Mouse (Mus musculus): ENCODE measurements around the gene Pou2af1. TPM values are rescaled to one million over a fixed set of nuclear protein-coding genes. Genes with fewer than 3 reads are reported as not detected.

The Pou2af1 gene
- total RNA-seq, 2 experiments from 2014 or later = 0.14 TPM; not detected in 1

DNA sequence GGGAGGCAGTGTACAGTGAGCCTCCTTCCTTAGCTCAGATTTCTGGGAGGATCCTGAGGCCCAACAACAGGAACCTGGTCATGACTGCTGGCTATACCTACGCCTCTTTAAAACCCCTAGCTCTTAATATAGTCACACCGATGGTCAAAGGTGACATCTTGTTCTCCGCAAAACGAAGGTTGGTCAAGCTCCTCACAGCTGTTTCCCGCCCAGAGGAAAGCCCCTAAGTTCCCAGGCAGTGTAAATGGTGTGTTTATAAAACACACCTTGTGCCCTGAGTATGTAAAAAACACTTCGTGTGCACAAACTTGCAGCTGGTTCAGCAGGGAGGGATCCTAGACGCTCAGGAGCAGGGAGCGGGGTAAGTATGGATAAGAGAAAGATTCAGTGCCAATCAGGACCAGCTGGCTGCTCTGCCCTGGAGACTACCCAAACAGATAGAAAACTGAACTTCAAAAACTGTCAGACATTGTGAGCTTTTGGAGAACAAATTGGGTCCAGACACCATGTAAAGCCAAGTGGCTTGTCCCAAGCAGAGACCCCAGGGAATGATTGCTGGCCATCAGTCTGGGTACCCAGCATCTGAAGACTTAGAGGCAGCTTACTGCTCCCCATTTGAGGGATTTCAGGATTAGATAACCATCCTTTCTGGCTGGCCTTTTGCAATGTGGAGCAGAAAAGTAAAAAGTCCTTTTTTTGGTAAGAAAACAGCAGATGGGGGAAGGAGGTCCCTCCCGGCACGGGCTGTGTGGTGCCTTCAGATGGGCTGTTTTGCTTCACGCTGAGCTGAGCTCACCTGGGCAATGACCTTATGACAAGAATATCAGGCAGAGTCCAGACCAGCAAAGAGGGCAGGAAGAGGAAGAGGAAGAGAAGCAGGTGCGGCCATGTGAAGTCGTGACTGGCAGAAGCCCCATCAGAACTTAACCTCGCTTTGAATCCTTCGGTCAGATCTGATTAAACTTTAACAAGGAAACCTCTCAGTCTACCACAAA lies 30.5 kb upstream of the Pou2af1 start:
- Histone ChIP-seq H3K4me3 (no peak overlapping the region), H3K27ac (no peak overlapping the region)
- DNase-seq (ENCODE audit: extremely low spot score in 1 of 2, low spot score in 2 of 2) = no peak
- intact Hi-C loops (cut with DNase I) = loop anchor here (5.0 kb wide), 1 partner anchor 109 kb away; no protein-coding TSS in a partner anchor
- TF ChIP-seq CTCF (IDR thresholded peaks at IDR 0.05) = no peak

- peak; percentile 25 to 57 for DNase-seq (ENCODE audit: extremely low spot score in 1 of 2, low spot score in 2 of 2)
- Histone ChIP-seq H3K27ac (no peak overlapping the region), H3K4me3 (no peak overlapping the region)
- intact Hi-C loops (cut with DNase I) = no loop called here
- TF ChIP-seq CTCF (IDR thresholded peaks at IDR 0.05) = no peak
Observed at GRCm38 (mm10) chr9:51185386-51185785, 28.1 kb upstream of the Pou2af1 start.

DNA sequence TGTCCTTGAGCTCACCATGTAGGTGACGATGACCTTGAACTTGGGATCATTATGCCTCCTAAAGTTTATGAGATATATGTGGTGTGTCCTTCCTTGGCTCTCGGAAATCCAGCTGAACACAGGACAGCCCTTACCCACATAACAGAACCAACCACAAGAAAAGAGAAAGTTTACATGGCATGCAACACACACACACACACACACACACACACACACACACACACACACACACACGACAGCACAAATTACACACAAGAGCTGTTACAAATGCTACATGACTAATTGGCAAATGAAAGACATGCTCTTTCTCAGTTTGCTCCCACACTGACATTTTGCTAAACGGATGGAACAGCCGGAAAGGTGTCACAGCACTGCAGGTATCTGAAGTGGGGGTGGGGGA lies 27.6 kb upstream of the Pou2af1 start:
- intact Hi-C loops (cut with DNase I) = no loop called here
- no peak for DNase-seq (ENCODE audit: extremely low spot score in 1 of 2, low spot score in 2 of 2)
- TF ChIP-seq CTCF (IDR thresholded peaks at IDR 0.05) = no peak
- H3K4me3 ChIP-seq = no peak overlapping the region
- H3K27ac ChIP-seq = no peak overlapping the region

DNA sequence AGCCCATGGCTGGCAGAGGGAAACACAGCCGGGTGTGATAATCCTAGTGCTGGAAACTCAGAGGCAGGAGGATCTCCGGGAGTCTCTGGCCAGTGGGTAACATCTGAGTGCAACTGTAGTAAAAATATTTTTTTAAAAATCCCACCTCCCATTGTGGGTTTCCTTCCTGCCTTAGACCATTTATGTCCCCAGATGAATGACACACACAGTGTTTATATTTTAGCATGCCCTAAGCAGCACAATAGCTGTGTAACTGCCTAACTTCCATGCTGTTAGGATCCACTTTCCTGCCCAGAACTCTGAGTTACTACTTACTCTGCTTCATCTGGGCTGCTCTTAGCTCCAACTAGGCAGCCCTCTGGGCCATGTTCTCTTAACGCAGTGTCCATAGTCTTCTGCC lies 22.9 kb upstream of the Pou2af1 start:
- no peak for DNase-seq (ENCODE audit: extremely low spot score in 1 of 2, low spot score in 2 of 2)
- H3K4me3 ChIP-seq = no peak overlapping the region
- TF ChIP-seq CTCF (IDR thresholded peaks at IDR 0.05) = no peak
- no peak overlapping the region for H3K27ac ChIP-seq
- intact Hi-C loops (cut with DNase I) = no loop called here

DNA sequence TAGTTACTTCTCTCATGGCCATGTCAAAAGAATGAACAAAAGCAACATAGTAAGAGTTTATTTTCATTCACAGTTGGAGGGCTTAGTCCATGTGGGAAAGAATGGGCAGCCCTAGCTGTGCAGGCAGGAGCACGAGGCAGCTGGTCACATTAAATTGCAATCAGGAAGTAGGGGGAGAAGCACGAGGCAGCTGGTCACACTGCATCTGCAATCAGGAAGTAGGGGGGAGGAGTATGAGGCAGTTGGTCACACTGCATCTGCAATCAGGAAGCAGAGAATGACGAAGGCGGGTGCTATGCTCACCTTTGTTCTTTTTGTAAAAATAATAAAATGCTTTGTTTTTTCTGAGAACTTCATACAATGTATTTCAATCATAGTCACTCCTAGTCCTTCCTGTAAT lies 18.7 kb upstream of the Pou2af1 start:
- DNase-seq (ENCODE audit: extremely low spot score in 1 of 2, low spot score in 2 of 2) = no peak
- TF ChIP-seq CTCF (IDR thresholded peaks at IDR 0.05) = no peak
- no peak overlapping the region for H3K4me3 ChIP-seq
- no peak overlapping the region for H3K27ac ChIP-seq
- intact Hi-C loops (cut with DNase I) = no loop called here

DNA sequence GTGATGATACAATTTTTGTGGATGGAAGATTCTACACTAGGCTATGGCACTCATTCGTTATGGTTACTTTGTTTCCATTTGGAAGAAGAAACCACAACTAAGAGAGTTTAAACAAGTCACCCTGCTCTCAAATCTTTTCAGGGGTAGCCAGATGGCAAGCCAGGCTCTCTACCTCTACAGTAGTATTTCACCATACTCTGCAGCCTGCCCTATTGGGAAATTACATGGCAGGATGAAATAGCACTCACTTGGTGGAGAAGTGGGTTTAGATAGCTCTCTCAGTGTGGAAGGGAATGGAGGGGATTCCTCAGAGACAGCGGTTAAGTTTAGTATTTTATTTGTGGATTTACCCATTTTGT lies 4.6 kb upstream of the Pou2af1 start:
- Histone ChIP-seq H3K27ac (no peak overlapping the region), H3K4me3 (no peak overlapping the region)
- intact Hi-C loops (cut with DNase I) = no loop called here
- no peak for DNase-seq (ENCODE audit: extremely low spot score in 1 of 2, low spot score in 2 of 2)
- TF ChIP-seq CTCF (IDR thresholded peaks at IDR 0.05) = no peak

- intact Hi-C loops (cut with DNase I) = no loop called here
- no peak overlapping the region for H3K27ac ChIP-seq
- DNase-seq (ENCODE audit: extremely low spot score in 1 of 2, low spot score in 2 of 2) = no peak
- no peak overlapping the region for H3K4me3 ChIP-seq
- TF ChIP-seq CTCF (IDR thresholded peaks at IDR 0.05) = no peak
Observed at GRCm38 (mm10) chr9:51211191-51211590, 2.3 kb upstream of the Pou2af1 start.

DNA sequence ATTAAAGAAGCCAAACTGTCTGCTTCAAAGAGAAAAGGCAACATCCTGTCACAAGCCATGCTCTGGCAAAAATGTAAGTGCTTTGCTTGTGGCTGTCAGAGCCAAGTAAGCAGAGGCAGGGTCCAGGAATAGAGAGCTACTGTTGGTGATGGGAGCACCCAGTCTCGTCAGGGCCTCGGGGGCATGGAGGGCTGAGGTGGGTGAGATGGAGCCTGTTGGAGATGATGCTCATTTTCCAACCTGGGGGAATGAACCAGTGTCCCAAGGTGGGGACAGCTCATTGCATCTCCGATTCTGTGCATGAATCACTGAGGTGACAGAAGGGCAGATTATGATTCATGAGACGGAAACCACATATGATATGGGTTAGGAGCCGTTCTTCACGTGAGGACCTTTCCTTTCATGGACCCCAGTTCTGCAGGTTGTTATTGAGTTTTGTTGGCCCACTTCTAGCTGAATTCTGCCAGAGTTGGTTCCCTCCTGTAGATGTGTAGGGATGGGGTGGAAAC lies 275 bp downstream of the Pou2af1 start:
- H3K4me3 ChIP-seq = no peak overlapping the region
- intact Hi-C loops (cut with DNase I) = no loop called here
- no peak overlapping the region for H3K27ac ChIP-seq
- DNase-seq (ENCODE audit: extremely low spot score in 1 of 2, low spot score in 2 of 2) = no peak
- TF ChIP-seq CTCF (IDR thresholded peaks at IDR 0.05) = no peak

- TF ChIP-seq CTCF (IDR thresholded peaks at IDR 0.05) = no peak
- intact Hi-C loops (cut with DNase I) = no loop called here
- Histone ChIP-seq H3K27ac (no peak overlapping the region), H3K4me3 (no peak overlapping the region)
- DNase-seq (ENCODE audit: extremely low spot score in 1 of 2, low spot score in 2 of 2) = no peak
Observed at GRCm38 (mm10) chr9:51215311-51215710, 1.8 kb downstream of the Pou2af1 start.

DNA sequence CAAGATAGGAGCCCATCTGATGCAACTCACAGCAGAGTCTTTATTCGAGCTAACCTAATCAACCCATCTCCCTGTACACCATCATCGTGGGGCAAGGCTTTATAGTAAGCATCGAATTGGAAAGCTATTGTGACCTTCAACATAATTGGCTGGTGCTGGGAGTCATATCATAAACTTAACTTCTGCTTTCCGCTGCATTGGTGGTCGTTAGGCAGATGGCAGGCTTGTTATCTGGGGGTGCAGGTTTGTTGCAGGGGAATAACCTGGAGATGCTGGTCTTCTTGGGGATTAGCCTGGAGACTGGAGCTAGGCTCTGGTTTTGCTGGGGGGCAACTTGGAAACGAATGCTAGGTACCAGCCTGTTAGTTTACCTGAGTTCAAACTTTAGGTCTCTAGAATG lies 2.4 kb downstream of the Pou2af1 start:
- H3K4me3 ChIP-seq = no peak overlapping the region
- no peak for DNase-seq (ENCODE audit: extremely low spot score in 1 of 2, low spot score in 2 of 2)
- TF ChIP-seq CTCF (IDR thresholded peaks at IDR 0.05) = no peak
- intact Hi-C loops (cut with DNase I) = no loop called here
- no peak overlapping the region for H3K27ac ChIP-seq

GRCm38 (mm10) chr9:51225636-51226166 lies 12.2 kb downstream of the Pou2af1 start:
- no peak for DNase-seq (ENCODE audit: extremely low spot score in 1 of 2, low spot score in 2 of 2)
- Histone ChIP-seq H3K4me3 (no peak overlapping the region), H3K27ac (no peak overlapping the region)
- intact Hi-C loops (cut with DNase I) = no loop called here
- TF ChIP-seq CTCF (IDR thresholded peaks at IDR 0.05) = no peak

DNA sequence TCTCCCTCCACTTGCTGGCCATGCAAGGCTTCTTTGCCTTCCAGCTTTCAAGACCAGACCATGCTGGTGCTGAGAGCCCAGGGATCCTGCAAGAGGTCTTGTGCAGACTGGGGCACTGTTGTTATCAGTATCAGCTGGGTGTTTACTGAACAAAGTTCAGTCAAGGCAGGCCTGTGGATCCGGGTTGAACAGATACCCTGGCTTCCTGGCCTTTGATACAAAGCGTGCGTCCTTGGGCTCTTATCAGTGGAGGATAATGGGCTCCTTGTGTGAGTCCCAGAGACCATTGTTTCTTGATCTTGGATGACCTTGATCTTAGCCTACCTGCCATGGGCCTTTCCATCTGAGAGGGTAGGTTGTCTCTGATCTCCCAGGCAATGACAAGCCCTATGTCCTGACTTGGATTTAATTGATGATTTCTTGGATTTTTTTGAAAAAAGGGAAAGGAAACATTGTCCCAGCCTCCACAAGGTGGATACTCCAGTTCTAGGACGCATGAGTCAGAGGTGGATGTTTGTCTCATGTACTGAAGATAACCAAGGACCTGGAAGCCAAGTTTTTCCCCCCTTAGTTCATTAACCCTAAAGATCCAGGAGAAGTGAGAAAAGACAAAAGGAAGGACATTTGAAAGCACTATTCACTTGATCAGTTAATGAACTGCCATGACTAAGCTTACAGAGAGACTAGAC lies 17.3 kb downstream of the Pou2af1 start:
- Histone ChIP-seq H3K27ac (no peak overlapping the region), H3K4me3 (no peak overlapping the region)
- DNase-seq (ENCODE audit: extremely low spot score in 1 of 2, low spot score in 2 of 2) = no peak
- no peak for TF ChIP-seq CTCF (IDR thresholded peaks at IDR 0.05)
- intact Hi-C loops (cut with DNase I) = no loop called here

All from left cerebral cortex, adult 2 months (tissue).